Mouse (Mus musculus) gastrocnemius, adult 18-20 months (tissue): ENCODE results near the gene Gm5346. TPM values are rescaled to one million over a fixed set of nuclear protein-coding genes. Genes with fewer than 3 reads are reported as not detected.
"Not testable (repeated sequence)": the region's sequence is repeated elsewhere in the genome, so short reads cannot be mapped to it uniquely, and the experiment has no call there.

Experiments
- DNase-seq: peaks from one replicate; pipeline ENCODE4 v3.0.0; 2021; ENCODE audit warnings: low spot score
- long read RNA-seq, 2 experiments: library from polyadenylated mRNA; stranded (forward); transcript quantifications; one replicate each; pipeline ENCODE4 v2.0.0; 2021
- total RNA-seq, 2 experiments: library from RNA; stranded (reverse); gene quantifications; 2 replicates each; pipeline ENCODE4 v1.2.3; 2021

The Gm5346 gene
- total RNA-seq: not detected
- long read RNA-seq, experiment 1: 0 reads
- long read RNA-seq, experiment 2: 0 reads

DNA sequence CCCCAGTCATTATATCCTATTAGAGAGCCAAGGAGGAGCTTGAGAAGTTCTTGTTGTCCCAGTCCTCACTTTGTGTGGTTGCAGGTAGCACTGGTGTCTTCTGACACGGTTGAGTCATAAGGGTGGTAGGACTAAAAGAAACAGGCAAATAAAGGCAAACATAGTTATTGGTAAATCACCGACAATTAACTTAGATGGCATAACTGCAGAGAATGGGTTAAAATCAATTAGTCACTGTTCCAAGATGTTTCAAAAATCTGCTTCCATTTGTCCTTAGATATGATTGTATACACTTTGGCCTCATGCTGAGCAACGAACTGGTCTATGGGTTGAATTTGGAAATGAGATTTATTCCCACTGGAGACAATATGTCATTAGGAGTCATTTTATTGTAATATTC, at the start of gene Gm5346:
Gene Gm5346 (minus strand): TSS at position 101 of the 400 bp plus-strand sequence.
- no peak for DNase-seq

DNA sequence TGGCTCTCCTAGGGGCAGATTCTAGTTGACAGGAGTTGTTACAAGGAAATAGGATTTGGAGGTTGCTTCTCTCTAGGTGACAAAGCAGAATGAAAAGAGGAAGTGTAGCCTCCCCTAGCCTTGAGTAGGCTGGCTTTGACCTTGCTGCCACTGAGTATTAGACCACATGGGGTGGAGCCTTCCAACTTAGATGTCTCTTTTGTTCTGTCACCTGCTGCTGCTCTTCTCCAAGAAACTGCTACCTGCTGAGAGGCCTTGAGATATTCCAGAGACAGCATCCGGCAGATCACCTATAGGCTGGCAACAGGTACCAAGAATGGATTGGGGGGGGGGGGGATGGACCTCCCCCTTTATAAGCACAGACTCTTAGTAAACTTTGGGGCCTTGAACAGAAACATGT, 11.0 kb downstream of the Gm5346 start:
- DNase-seq: no peak

DNA sequence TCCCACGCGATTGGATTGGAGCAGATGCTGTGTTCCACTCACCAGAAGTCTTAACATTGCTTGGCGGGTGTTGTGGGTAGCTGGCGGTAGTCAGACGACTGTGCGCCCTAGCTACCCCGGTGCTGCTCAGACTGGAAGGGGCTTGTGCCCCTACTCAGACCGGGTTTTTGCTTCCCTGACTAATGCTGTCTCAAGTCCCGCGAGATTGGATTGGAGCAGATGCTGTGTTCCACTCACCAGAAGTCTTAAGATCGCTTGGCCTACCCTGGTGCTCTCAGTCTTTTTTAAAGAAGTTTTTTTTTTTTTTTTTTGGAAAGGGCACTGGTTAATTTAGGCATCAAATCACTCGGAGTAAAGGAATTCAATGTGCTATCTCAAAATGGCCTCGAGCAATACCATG, 23.4 kb downstream of the Gm5346 start:
- not testable (repeated sequence) for DNase-seq

DNA sequence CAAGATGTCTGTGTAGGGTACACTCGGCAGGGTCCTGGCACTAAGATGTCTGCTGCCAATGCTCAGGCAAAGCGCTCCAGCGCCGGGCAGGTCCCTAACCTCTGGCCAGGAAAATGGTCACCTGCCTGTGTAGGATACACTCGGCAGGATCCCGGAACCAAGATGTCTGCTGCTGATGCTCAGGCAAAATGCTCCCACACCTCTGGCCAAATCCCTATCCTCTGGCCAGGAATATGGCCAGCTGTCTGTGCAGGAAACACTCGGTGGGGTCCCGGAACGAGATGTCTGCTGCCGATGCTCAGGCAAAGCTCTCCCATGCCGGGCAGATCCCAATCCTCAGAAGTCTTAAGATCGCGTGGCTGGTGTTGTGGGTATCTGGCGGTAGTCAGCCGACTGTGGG, 23.9 kb downstream of the Gm5346 start:
- not testable (repeated sequence) for DNase-seq

DNA sequence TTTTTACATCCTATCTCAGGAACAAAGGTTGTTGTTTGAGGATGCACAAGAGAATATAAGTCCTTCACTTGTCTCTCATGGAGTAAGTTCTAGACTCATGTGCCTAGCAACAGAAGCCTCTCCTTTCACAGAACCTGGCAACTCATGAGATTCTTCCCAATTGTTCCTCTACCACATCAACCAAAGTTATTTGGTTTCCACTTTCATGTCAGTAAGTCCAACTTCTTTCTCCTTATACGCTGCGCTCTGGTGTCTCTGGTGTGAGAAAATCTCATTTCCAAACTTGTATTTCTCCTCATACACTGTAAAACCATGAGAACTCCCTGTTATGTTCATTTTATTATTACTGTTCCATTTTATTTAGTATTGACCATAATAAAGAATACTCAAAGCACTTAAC, 50.5 kb downstream of the Gm5346 start, which contains the start of gene Adam26a:
Gene Adam26a (minus strand): TSS at position 101 of the 400 bp plus-strand sequence.
- not testable (repeated sequence) for DNase-seq

Other genes starting within 250 kb of the Gm5346 start
- gene Adam26b, start 99.2 kb downstream of the Gm5346 start, total RNA-seq: not detected
- gene Adam26a, start 50.6 kb downstream of the Gm5346 start, total RNA-seq: not detected
- not detected for gene Adam34, start 82.8 kb upstream of the Gm5346 start, total RNA-seq